Mouse (Mus musculus) c-Kit-positive CD71-positive TER-119-negative erythroid progenitor cells, embryonic 14.5 days (primary cell): ENCODE measurements at regions not wholly inside any gene's neighbourhood (a gene's known extent, or its start where the extent isn't known, plus 50 kb on each side); places are given as distances from the start of the nearest gene placed in this dataset.

Source experiments
- DNase-seq: peaks from one replicate; pipeline ENCODE4 v3.0.0-alpha.2; 2013; ENCODE audit warnings: low read depth

DNA sequence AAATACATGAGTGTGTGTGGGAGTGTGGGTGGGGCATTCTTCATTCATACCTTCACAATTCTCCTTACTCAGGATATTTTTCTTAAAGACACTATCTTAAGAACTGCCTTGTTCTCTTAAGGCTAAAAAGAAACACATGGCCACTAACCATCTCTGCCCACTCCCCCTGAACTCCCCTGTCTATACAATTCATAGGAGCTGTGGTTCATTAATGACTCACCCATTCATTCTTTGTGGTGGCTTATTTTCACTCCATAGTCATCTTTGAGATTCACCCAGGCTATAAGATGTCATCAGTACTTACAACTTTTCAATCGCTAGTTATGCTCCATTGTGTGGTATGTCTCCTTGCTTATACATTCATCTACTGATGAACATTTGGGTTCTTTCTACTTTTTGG, 97.7 kb upstream of the Spred1 start:
- no peak for DNase-seq

DNA sequence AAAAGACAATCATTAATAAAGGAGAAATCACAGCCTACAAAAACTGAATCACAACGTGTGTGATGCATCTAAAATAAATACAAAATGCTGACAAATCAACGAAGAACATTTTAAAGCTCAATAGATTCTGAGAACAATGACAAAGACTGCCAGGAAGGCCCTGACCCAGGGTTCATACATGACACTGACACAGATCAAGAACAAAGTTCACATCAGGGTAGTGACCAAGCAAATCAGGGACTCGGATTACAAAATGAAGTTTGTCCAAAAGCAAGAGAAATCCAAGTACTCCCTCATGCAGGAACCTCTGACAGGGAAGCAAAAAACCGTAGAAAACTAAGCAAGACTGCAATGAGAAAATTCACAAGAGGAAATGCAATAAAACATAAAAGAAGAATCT, 94.1 kb upstream of the Spred1 start:
- DNase-seq = no peak

DNA sequence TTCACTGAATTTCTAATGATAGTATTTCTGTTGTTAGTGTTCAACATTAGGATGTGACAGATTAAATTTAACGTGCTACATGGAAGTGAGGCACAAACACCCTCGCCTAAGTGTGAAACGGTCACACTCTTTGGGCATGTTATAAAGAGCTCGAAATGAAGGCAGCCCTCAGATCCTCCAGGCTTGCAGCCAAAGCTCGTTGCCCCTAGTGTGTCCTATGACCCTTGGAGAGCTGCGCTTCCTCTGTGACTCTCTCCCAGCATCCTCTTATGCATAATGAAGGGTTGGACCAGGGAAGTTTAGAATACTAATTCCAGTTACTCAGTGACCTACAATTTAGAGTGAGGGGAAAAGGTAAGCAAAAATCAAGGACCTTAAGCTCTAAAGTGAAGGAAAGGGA, 92.4 kb upstream of the Spred1 start:
- DNase-seq = no peak

DNA sequence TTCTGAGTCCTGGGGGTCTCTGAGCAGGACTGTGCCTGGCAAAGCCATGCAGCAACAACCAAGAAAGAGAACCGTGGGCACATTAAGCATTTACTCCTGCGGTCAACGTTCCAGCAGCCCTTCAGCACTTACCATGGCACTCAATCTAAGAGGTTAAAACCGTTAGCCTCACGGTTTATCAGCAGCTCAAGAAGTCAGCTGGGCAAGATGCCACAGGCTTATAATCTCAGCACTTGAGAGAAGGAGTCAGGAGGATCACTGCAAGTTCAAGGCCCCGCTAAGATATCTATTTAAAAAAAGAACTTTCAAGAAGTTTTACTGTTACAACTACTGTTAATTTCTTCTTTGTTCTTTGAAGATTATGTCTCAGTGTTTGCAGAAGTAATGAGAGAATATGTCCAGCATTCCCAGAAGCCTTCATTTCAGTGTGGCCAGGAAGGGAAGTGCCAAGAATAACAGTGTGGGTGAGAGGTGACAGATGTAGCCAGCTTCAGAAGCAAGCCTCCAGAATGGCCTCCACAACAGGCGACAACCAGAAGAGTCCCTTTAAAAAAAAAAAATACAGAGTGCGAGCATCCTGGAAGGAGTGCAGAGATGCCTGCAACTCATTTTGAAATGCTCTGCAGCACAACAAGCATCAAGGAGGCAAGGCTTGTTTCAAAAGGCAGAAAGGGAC, 84.8 kb upstream of the Spred1 start:
- DNase-seq = no peak

DNA sequence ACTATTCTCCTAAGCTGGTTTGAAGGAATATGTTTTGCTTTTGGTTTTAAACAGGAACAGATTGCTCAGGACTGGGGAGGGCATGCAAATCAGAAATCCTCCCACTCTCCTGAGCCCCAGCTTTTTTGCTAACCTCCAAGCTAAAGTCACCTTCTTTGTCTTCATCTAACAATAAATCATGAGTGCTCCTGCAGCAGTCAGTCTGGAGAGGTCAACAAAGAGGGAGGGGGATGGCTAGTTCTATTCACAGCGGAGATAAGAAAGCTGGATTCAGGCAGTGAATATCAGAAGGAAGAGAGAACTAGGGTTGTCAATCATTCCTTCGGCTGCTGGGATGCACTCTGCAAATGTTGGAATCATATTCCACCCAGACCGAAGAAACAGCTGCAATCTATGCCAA, 81.0 kb upstream of the Spred1 start:
- no peak for DNase-seq

DNA sequence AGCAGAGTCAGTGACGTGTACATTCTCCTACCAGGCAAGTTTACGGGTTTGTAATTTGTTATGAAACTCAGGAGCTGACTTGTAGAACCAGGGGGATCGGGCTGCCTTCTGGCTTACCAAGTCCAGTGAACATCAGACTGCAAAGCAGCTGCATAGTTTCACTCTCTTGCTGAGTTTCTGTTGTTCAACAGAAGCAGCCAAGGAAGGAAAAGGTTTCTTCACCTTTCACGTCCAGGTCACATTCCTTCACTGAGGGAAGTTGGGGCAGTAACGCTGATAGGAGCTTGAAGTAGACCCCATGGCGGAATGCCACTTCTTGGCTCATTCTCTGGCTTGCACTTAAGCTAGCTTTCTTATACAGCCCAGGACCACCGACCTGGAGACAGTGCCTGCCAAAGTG, 77.3 kb upstream of the Spred1 start:
- DNase-seq = no peak

DNA sequence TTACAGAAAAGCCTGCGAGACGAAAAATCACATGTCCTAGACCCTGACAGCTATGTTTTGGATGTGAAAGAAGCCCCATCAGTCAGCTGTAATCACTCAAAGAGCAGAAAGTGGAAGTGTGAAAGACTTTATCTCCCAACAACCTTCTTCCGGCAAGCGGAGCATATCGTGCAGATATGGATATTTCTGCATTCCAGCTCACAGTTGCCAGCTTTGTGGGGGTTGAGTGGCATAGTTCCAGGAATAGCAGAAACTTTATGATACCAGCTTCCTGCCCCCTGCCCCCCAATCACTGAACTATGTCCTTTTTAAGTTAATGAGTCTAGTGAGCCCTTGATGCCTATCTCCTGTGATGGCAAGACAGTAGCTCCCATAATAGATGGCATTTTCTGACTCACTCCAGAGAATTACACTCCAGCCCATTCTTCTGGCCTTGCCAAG, 72.9 kb upstream of the Spred1 start:
- DNase-seq = no peak

DNA sequence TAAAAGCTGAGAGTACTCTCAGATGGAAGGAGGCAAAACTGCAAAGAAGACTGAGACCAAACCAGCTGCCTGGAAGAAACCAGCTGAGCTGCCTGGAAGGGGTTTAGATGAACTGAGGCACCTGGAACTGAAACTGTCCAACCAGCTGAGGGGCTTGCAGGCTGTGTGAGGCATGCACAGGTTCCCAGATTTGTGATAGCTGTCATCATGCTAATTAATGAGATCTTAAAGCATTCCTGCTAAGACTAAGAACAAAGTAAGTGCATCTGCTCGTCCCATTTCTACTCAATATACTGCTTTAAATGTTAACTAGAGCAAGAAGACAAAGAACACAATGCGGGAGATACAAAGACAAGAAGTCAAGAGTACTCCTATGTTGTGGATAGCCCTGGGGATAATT, 71.1 kb upstream of the Spred1 start:
- no peak for DNase-seq

DNA sequence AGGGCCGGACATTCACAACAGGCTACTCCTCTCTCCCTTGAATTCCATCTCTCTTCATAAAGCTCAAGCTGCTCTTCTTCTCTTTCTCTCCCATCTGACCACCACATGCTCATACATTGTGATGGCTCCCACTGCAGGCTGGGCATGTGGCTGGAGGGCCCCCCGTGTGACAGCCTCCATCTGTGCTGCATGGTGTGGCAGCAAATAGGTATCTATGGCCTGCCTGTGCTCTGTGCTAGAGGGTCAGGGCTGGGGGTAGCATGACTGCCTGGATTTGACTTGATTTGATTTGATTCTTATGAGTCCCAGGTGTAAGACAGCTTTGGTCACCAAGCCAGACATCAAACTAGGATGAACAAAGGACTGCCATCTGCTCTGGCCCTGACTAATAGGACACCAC, 57.0 kb upstream of the Spred1 start:
- no peak for DNase-seq

DNA sequence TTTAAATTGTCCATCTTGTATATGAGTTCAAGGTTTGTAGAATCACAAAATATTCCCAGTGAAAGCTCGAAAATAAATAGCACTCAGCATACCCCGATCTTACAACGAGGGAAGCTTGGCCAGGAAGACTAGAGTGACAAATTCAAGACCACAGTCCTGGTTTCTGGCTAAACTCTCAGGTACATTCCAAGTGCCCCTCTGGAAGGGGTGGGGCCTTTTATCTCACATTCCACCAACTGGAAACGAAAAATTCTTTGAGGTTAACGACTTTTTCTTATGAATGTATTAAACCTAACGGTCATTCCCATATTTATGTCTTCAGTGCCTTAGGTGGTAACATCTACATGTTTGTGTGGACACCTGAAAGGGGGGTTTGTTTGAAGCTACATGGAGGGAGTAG, 50.8 kb upstream of the Spred1 start:
- DNase-seq = no peak

DNA sequence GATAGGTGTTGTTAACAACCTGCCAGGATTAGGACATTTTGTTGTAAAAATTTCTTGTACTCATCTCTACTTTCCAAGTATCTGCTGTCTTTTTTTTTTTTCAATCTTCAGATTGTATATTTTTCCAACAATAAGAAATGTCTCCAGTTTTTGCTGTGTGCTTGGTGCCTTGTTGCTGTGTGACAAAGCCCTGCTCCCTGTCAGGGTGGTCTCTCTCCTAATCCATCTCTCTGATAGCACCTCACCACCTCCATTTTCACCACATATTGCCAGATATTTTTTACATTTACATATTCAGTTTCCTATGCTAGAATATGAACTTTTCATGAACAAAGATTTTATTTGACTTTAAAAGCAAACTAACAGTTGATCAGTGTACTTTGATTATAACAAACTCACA, 50.1 kb upstream of the Spred1 start:
- no peak for DNase-seq
